Mouse (Mus musculus) CD4-positive helper T cell, adult 2 months (primary cell): ENCODE measurements around the gene Snapin.

Source experiments
- DNase-seq: peaks from one replicate; pipeline ENCODE4 v3.0.0-alpha.2; 2012; ENCODE audit warnings: low read depth, missing footprints, low spot score

Snapin gene

GRCm38 (mm10) chr3:90454931-90455330 is 35.9 kb downstream of the Snapin start:
- DNase-seq: no peak

- no peak for DNase-seq
Observed at GRCm38 (mm10) chr3:90451396-90452095, 39.3 kb downstream of the Snapin start.

GRCm38 (mm10) chr3:90450874-90451273 is 40.0 kb downstream of the Snapin start:
- DNase-seq: no peak

- DNase-seq: no peak
Observed at GRCm38 (mm10) chr3:90448626-90449025, 42.2 kb downstream of the Snapin start.

- no peak for DNase-seq
Observed at GRCm38 (mm10) chr3:90447123-90447494, 43.7 kb downstream of the Snapin start.

GRCm38 (mm10) chr3:90446389-90447122 is 44.3 kb downstream of the Snapin start:
- DNase-seq: peak; percentile 23

- DNase-seq: no peak
Observed at GRCm38 (mm10) chr3:90445417-90446200, 45.2 kb downstream of the Snapin start.

- DNase-seq: no peak
Observed at GRCm38 (mm10) chr3:90443977-90444376, 46.9 kb downstream of the Snapin start.

- no peak for DNase-seq
Observed at GRCm38 (mm10) chr3:90440756-90441155, 50.1 kb downstream of the Snapin start.
